Mouse (Mus musculus) kidney, embryonic 15.5 days (tissue): ENCODE data around the gene Cluh. TPM values are rescaled to one million over a fixed set of nuclear protein-coding genes. Genes with fewer than 3 reads are reported as not detected.

ENCODE experiments used
- ATAC-seq: fragments of 200-750 bp; cut with Nextera tagmentation; replicated peaks from 2 replicates; pipeline ENCODE4 v1.8.0; 2017; ENCODE audit warnings: moderate TSS enrichment; ENCODE audit not compliant: low FRiP score
- H3K27ac ChIP-seq: fragments of 300-500 bp; sonication (generic); 2 replicates; pipeline ENCODE4 v1.5.1; 2015; ENCODE audit warnings: mild to moderate bottlenecking, inconsistent platforms
- H3K27me3 ChIP-seq: fragments of 300-500 bp; sonication (generic); 2 replicates; pipeline ENCODE4 v1.6.1; 2015; ENCODE audit warnings: inconsistent platforms
- H3K36me3 ChIP-seq: fragments of 300-500 bp; sonication (generic); 2 replicates; pipeline ENCODE4 v1.6.1; 2015; ENCODE audit warnings: inconsistent platforms
- H3K4me1 ChIP-seq: fragments of 300-500 bp; sonication (generic); 2 replicates; pipeline ENCODE4 v1.6.1; 2015; ENCODE audit warnings: inconsistent platforms
- H3K4me2 ChIP-seq: fragments of 300-500 bp; sonication (generic); 2 replicates; pipeline ENCODE4 v1.6.1; 2015; ENCODE audit warnings: moderate library complexity, mild to moderate bottlenecking, inconsistent platforms
- H3K4me3 ChIP-seq: fragments of 300-500 bp; sonication (generic); replicated peaks from 2 replicates; pipeline ENCODE4 v1.5.1; 2015; ENCODE audit warnings: mild to moderate bottlenecking, inconsistent platforms
- H3K9ac ChIP-seq: fragments of 300-500 bp; sonication (generic); 2 replicates; pipeline ENCODE4 v1.6.1; 2015; ENCODE audit warnings: mild to moderate bottlenecking, inconsistent platforms
- H3K9me3 ChIP-seq: fragments of 300-500 bp; sonication (generic); replicated peaks from 2 replicates; pipeline ENCODE4 v1.6.1; 2016; ENCODE audit warnings: inconsistent platforms
- WGBS: fragments of 180-500 bp; shearing (Covaris S2); methylation state at CpG from one replicate; pipeline ENCODE4 v1.1.7; 2015; ENCODE audit warnings: mixed read lengths; 5-methylcytosine and 5-hydroxymethylcytosine counted together
- polyA plus RNA-seq: library from polyadenylated mRNA; unstranded; fragments of >200 nt; fragmentation: Nextera tagmentation; extraction: Ambion mirVana; gene quantifications from 2 replicates; pipeline ENCODE4 v1.2.1, GENCODE M21; 2015

The Cluh gene
- polyA plus RNA-seq, 1 experiment from 2014 or later, result 39.4 TPM

DNA sequence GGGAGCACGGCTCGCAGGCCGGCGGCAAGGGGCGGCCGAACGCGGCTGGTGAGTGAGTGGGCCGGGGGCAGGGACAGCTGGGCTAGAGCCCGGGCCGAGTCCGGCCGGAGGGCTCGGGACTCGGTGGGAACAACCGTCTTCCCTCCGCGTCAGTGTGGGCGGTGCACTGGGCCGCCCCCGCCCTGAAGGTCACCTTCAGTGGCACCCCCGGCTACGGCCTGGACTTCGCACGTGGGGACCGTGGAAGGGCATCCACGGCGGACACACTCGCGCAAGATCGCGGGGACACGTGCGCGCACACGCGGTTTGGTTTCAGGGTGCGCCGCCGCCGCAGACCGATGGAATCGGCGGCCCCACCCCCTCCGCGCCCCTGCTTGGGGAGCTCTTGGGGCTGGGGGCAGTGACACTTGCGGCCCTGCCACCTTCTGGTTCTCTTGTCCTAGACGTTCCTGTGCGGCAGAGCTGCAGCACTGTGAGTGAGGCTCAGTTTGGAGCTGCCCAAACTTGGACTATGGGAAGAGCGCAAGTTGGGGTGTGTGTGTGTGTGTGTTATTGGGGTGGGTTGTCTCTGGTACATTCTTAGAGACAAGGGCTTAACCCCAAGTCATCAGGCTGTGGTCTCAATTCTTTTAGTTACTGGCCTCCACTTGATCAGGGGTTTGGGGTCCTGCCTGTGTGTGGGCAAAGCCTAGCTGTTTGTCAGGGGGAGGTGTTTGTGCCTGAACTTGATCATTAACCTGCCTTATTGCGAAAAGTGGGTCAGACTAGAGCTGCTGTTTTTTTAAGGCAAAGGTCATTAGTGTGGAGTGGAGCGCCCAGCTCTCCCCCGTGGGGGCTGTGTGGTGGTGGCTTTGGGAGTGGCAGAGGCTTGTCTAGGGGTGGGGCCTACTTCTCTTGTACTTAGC is 604 bp downstream of the Cluh start:
- peak; percentile 55 for ATAC-seq

GRCm38 (mm10) chr11:74650576-74651100 is 1.3 kb downstream of the Cluh start:
- H3K36me3 ChIP-seq, result no peaks in the 10 kb centered on the region
- H3K9me3 ChIP-seq, result no peaks in the 10 kb centered on the region
- H3K4me3 ChIP-seq, result peak overlapping the region; percentile 98
- peaks cover 47% of the 10 kb centered on the region for H3K4me1 ChIP-seq
- H3K27me3 ChIP-seq, result no peaks in the 10 kb centered on the region
- peak overlapping the region; percentile 92 for H3K27ac ChIP-seq
- WGBS, result 46% methylated on average over 4 of the region's 4 CpGs
- H3K4me2 ChIP-seq, result peak overlapping the region; percentile 89
- no peak for ATAC-seq
- peak overlapping the region; percentile 21 for H3K9ac ChIP-seq

More for the DNA sequence above, 604 bp downstream of the Cluh start:
- H3K27me3 ChIP-seq, result no peaks in the 10 kb centered on the region
- peak overlapping the region; percentile 89 for H3K4me2 ChIP-seq
- peak overlapping the region; percentile 87 for H3K9ac ChIP-seq
- no peaks in the 10 kb centered on the region for H3K9me3 ChIP-seq
- peaks cover 47% of the 10 kb centered on the region for H3K4me1 ChIP-seq
- H3K36me3 ChIP-seq, result no peaks in the 10 kb centered on the region
- WGBS, result under 1% methylated on average over 53 of the region's 53 CpGs
- H3K27ac ChIP-seq, result peak overlapping the region; percentile 92
- peak overlapping the region; percentile 98 for H3K4me3 ChIP-seq

DNA sequence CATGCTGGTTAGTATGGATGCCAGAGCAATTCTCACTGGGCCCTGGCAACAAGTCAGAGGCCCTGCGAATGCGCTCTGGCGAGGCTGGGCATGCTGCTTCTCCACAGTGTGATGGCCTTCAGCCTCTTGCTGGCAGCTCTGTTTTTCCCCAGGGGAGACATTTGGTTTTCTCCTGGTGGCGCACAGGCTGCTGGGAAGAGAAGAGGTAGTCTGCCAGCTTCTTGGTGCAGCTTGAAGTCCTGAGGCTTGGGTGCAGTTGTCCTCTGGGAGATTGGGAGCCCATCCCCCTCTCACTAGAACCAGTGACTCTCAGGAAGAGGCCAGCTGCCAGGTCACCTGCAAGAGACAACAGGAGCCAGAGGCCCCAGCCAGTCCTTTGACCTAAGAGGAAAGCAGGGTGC is 3.5 kb downstream of the Cluh start:
- Histone ChIP-seq H3K4me3 (no peak overlapping the region), H3K9ac (no peak overlapping the region), H3K4me1 (peaks cover 47% of the 10 kb centered on the region), H3K27ac (peak overlapping the region; percentile 37; the same call in 1 of the 2 replicates), H3K9me3 (no peaks in the 10 kb centered on the region), H3K27me3 (no peaks in the 10 kb centered on the region), H3K36me3 (peaks cover 16% of the 10 kb centered on the region), H3K4me2 (peak overlapping the region; percentile 13; the same call in 1 of the 2 replicates)
- ATAC-seq, result no peak
- 81% methylated on average over 4 of the region's 4 CpGs for WGBS

DNA sequence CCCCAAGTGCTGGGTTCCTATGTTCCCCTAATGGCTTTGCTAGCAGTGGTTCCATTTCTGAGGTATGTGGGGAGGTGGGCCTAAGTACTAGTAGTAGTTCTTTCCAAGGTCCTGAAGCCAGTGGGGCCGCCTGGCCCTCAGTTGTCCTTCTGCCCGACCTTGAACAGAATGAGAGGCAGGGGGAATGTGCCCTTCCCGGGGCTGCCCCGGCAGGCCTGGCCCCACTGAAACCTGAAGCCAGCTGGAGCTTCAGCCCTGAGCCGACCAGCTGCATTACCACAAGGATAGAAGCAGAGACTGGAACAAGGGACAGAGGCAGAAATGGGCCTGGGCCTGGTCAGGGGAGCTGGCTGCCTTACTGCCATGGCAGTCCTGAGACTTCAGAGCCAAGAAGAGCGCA is 4.1 kb downstream of the Cluh start:
- ATAC-seq, result no peak
- Histone ChIP-seq H3K36me3 (peaks cover 22% of the 10 kb centered on the region), H3K27me3 (no peaks in the 10 kb centered on the region), H3K9me3 (no peaks in the 10 kb centered on the region), H3K4me3 (no peak overlapping the region), H3K27ac (peak overlapping the region; percentile 37; the same call in 1 of the 2 replicates), H3K4me1 (peaks cover 47% of the 10 kb centered on the region), H3K4me2 (peak overlapping the region; percentile 13; the same call in 1 of the 2 replicates), H3K9ac (no peak overlapping the region)
- 25% methylated on average over 6 of the region's 6 CpGs for WGBS

DNA sequence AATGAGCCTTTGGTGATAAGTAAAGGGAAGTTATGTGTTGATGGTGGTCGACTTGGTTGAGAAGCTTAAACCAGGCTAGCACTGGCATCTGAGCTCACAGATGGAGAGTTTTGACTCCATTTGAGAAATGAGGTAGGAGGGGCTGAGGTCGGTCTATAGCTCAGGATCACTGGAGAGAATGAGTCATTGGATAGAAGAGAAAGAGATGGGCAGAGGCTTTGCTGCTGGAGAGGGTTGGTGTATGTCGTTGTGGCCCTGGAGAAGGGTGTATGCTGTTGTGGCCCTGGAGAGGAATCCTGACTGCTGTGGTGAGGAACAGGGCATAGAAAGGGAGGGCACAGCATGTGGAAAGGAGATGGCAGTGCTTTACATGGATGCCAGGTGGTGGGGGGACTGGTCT is 6.6 kb downstream of the Cluh start:
- no peak for ATAC-seq
- WGBS, result 86% methylated on average over 3 of the region's 3 CpGs
- no peak overlapping the region for H3K4me2 ChIP-seq
- H3K4me1 ChIP-seq, result peaks cover 31% of the 10 kb centered on the region
- H3K27ac ChIP-seq, result no peak overlapping the region
- no peak overlapping the region for H3K4me3 ChIP-seq
- H3K27me3 ChIP-seq, result no peaks in the 10 kb centered on the region
- H3K36me3 ChIP-seq, result peaks cover 48% of the 10 kb centered on the region
- no peaks in the 10 kb centered on the region for H3K9me3 ChIP-seq
- no peak overlapping the region for H3K9ac ChIP-seq

DNA sequence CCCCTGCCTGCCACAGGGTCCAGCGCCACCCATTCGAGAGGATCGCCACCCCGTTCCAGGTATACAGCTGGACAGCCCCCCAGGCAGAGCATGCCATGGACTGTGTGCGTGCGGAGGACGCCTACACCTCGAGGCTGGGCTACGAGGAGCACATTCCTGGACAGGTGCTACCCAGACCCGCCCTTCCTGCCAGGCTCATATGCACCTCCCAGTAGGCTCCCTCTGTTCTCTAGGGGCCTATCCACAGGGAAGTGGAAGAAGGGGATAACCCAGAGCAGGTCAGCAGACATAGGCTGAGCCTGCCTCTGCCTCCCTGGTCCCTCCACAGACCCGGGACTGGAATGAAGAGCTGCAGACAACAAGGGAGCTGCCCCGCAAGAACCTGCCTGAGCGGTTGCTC is 11.0 kb downstream of the Cluh start:
- Histone ChIP-seq H3K27ac (no peak overlapping the region), H3K4me2 (no peak overlapping the region), H3K9me3 (no peaks in the 10 kb centered on the region), H3K36me3 (peaks cover 91% of the 10 kb centered on the region), H3K27me3 (no peaks in the 10 kb centered on the region), H3K4me3 (no peak overlapping the region), H3K9ac (no peak overlapping the region), H3K4me1 (no peaks in the 10 kb centered on the region)
- no peak for ATAC-seq
- WGBS, result 94% methylated on average over 13 of the region's 13 CpGs

GRCm38 (mm10) chr11:74661641-74662040 is 12.3 kb downstream of the Cluh start:
- Histone ChIP-seq H3K4me3 (no peak overlapping the region), H3K27me3 (no peaks in the 10 kb centered on the region), H3K27ac (no peak overlapping the region), H3K4me2 (no peak overlapping the region), H3K9me3 (no peaks in the 10 kb centered on the region), H3K36me3 (peaks cover 100% of the 10 kb centered on the region), H3K4me1 (no peaks in the 10 kb centered on the region), H3K9ac (no peak overlapping the region)
- no peak for ATAC-seq
- 94% methylated on average over 19 of the region's 19 CpGs for WGBS

DNA sequence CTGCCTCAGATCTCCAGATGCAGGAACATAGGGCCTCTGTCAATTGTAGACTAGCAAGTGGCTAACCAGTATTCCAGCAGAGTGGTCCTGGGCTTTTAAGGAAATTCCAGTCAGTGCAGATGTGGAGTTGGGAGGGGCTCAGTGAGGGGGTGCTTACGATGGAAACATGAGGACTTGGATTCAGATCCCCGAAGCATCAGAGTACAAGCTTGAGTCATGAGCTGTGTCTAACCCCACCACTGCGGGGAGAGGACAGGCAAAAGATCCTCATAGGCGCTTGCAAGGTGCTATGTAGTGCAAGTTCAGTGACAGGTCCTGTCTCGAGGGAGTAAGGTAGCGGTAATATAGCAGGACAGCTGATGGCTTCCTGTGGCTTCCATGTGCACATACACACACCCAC is 12.9 kb downstream of the Cluh start:
- H3K9me3 ChIP-seq, result no peaks in the 10 kb centered on the region
- H3K27ac ChIP-seq, result no peak overlapping the region
- no peak overlapping the region for H3K4me3 ChIP-seq
- peaks cover 100% of the 10 kb centered on the region for H3K36me3 ChIP-seq
- no peak overlapping the region for H3K4me2 ChIP-seq
- H3K4me1 ChIP-seq, result no peaks in the 10 kb centered on the region
- no peak for ATAC-seq
- H3K9ac ChIP-seq, result no peak overlapping the region
- H3K27me3 ChIP-seq, result no peaks in the 10 kb centered on the region
- WGBS, result 87% methylated on average over 6 of the region's 6 CpGs

DNA sequence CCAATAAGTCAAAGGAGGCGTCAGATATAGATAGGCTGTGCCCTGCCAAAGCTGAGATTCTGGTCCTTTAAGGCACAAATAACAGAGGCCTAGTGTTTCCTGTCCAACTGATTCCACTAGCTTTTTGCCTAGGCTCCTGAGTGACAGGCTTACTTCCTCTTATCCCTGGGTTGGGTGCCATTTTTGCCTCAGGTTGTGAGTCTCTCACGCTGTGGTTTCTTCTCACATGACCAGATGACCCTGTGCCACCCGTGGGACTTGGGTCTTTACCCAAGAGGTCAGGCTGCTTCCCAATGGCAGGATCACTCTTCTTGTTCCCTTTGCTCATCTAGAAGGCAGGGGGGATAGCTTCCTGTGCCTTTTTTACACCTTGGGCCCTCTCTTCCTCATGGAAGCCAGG is 15.0 kb downstream of the Cluh start:
- peaks cover 100% of the 10 kb centered on the region for H3K36me3 ChIP-seq
- H3K9me3 ChIP-seq, result no peaks in the 10 kb centered on the region
- H3K4me3 ChIP-seq, result no peak overlapping the region
- no peak overlapping the region for H3K27ac ChIP-seq
- WGBS, result 85% methylated on average over 3 of the region's 3 CpGs
- H3K4me1 ChIP-seq, result no peaks in the 10 kb centered on the region
- no peaks in the 10 kb centered on the region for H3K27me3 ChIP-seq
- ATAC-seq, result no peak
- no peak overlapping the region for H3K9ac ChIP-seq
- no peak overlapping the region for H3K4me2 ChIP-seq

DNA sequence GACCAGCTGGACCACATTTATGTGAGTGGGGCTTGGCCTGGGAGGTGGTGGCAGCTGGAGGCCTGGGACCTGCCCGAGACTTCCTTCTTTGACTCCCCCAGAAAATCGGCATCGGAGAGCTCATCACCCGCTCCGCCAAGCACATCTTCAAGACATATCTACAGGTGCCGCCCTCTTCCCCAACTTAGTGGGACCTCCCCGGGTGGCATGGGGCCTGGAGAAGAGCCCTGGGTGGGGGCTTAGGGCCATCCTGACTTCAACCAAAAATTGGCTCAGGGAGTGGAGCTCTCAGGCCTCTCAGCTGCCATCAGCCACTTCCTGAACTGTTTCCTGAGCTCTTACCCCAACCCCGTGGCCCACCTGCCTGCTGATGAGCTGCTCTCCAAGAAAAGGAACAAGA is 15.6 kb downstream of the Cluh start:
- Histone ChIP-seq H3K27ac (no peak overlapping the region), H3K27me3 (no peaks in the 10 kb centered on the region), H3K9ac (no peak overlapping the region), H3K9me3 (no peaks in the 10 kb centered on the region), H3K4me1 (no peaks in the 10 kb centered on the region), H3K36me3 (peaks cover 100% of the 10 kb centered on the region), H3K4me3 (no peak overlapping the region), H3K4me2 (no peak overlapping the region)
- 85% methylated on average over 8 of the region's 8 CpGs for WGBS
- no peak for ATAC-seq

DNA sequence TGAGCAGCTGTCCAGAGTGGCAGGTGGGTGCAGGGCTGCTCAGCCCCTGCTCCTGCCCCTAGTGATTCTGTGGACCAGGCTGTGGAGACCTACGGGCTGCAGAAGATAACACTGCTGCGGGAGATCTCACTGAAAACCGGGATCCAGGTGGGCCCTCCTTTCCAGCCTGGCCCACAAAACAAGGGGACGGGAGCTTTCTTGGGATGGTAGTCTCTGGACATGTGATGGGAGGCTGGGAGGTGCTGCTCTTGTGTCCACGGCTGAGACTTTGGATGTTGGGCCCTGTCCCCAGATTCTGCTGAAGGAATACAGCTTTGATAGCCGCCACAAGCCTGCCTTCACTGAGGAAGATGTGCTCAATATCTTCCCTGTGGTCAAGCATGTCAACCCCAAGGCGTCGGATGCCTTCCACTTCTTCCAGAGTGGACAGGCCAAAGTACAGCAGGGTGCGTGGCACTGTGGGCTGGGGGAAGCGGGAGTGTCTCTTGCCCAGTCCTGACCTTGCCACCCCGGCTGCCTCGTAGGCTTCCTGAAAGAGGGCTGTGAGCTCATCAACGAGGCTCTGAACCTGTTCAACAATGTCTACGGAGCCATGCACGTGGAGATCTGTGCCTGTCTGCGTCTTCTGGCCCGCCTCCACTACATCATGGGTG is 16.5 kb downstream of the Cluh start:
- Histone ChIP-seq H3K4me3 (no peak overlapping the region), H3K27me3 (no peaks in the 10 kb centered on the region), H3K36me3 (peaks cover 93% of the 10 kb centered on the region), H3K4me1 (no peaks in the 10 kb centered on the region), H3K9me3 (no peaks in the 10 kb centered on the region), H3K27ac (no peak overlapping the region), H3K9ac (no peak overlapping the region), H3K4me2 (no peak overlapping the region)
- no peak for ATAC-seq
- 93% methylated on average over 17 of the region's 17 CpGs for WGBS

DNA sequence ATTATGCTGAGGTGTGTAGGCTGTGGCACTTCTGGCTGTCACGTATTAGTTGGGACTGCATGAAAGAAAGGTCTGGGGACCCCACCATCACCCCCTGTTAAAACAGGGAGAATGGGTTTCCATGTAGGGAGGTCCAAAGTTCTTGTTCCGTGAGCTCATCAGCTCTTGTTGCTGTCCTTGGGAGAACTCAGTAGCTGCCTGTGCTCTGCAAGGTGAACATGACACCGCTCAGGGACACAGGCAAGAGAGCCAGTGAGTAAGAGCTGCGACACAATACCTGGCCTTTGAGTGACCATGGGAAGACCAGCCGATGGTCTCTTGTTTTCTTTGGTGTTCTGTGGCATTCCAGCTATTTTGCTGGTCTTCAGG is 17.0 kb downstream of the Cluh start:
- whole genome bisulfite sequencing, result 89% methylated on average over 5 of the region's 5 CpGs
- Histone ChIP-seq H3K4me1 (no peaks in the 10 kb centered on the region), H3K27me3 (no peaks in the 10 kb centered on the region), H3K9ac (no peak overlapping the region), H3K27ac (no peak overlapping the region), H3K9me3 (no peaks in the 10 kb centered on the region), H3K36me3 (peaks cover 88% of the 10 kb centered on the region), H3K4me3 (no peak overlapping the region), H3K4me2 (no peak overlapping the region)
- no peak for ATAC-seq
